Mouse (Mus musculus): ENCODE results near the gene Paxbp1.

The Paxbp1 gene

GRCm38 (mm10) chr16:90997822-90998221 is 46.5 kb downstream of the Paxbp1 start:
- no peak for DNase-seq (ENCODE audit: low read depth, low spot score)

GRCm38 (mm10) chr16:90996327-90997243 is 47.8 kb downstream of the Paxbp1 start:
- no peak for DNase-seq (ENCODE audit: low read depth, low spot score)

GRCm38 (mm10) chr16:90995498-90995897 is 48.8 kb downstream of the Paxbp1 start:
- DNase-seq (ENCODE audit: low read depth, low spot score) = no peak

- peak; percentile 9 for DNase-seq (ENCODE audit: low read depth, low spot score)
Measured at GRCm38 (mm10) chr16:90995023-90995422, 49.3 kb downstream of the Paxbp1 start.

GRCm38 (mm10) chr16:90989162-90989561 is 55.2 kb downstream of the Paxbp1 start:
- no peak for DNase-seq (ENCODE audit: low read depth, low spot score)

- DNase-seq (ENCODE audit: low read depth, low spot score) = no peak
Measured at GRCm38 (mm10) chr16:90988665-90989064, 55.7 kb downstream of the Paxbp1 start.

- no peak for DNase-seq (ENCODE audit: low read depth, low spot score)
Measured at GRCm38 (mm10) chr16:90988039-90988438, 56.3 kb downstream of the Paxbp1 start.

GRCm38 (mm10) chr16:90971004-90971403 is 73.3 kb downstream of the Paxbp1 start:
- DNase-seq (ENCODE audit: low read depth, low spot score) = no peak

GRCm38 (mm10) chr16:90966241-90966640 is 78.1 kb downstream of the Paxbp1 start:
- DNase-seq (ENCODE audit: low read depth, low spot score) = no peak

- DNase-seq (ENCODE audit: low read depth, low spot score) = no peak
Measured at GRCm38 (mm10) chr16:90964302-90964701, 80.0 kb downstream of the Paxbp1 start.

Measured in CD4-positive helper T cell, adult 2 months (primary cell).